Mouse (Mus musculus) midbrain, embryonic 12.5 days (tissue): ENCODE data around the gene Gm49355. TPM values are rescaled to one million over a fixed set of nuclear protein-coding genes. Genes with fewer than 3 reads are reported as not detected.

Source experiments
- ATAC-seq: fragments of 200-750 bp; cut with Nextera tagmentation; 2 replicates; pipeline ENCODE4 v1.8.0; 2017; ENCODE audit warnings: low read depth, moderate TSS enrichment, moderate library complexity; ENCODE audit not compliant: low FRiP score
- H3K27ac ChIP-seq: fragments of 300-500 bp; sonication (generic); replicated peaks from 2 replicates; pipeline ENCODE4 v1.5.1; 2016; ENCODE audit warnings: mild to moderate bottlenecking
- H3K27me3 ChIP-seq: fragments of 300-500 bp; sonication (generic); 2 replicates; pipeline ENCODE4 v1.6.1; 2016; ENCODE audit warnings: mild to moderate bottlenecking
- H3K36me3 ChIP-seq: fragments of 300-500 bp; sonication (generic); 2 replicates; pipeline ENCODE4 v1.6.1; 2016
- H3K4me1 ChIP-seq: fragments of 300-500 bp; sonication (generic); 2 replicates; pipeline ENCODE4 v1.6.1; 2016
- H3K4me2 ChIP-seq: fragments of 300-500 bp; sonication (generic); replicated peaks from 2 replicates; pipeline ENCODE4 v1.6.1; 2016; ENCODE audit warnings: mild to moderate bottlenecking, moderate library complexity
- H3K4me3 ChIP-seq: fragments of 300-500 bp; sonication (generic); 2 replicates; pipeline ENCODE4 v1.5.1; 2016; ENCODE audit warnings: mild to moderate bottlenecking
- H3K9ac ChIP-seq: fragments of 300-500 bp; sonication (generic); replicated peaks from 2 replicates; pipeline ENCODE4 v1.6.1; 2016; ENCODE audit warnings: mild to moderate bottlenecking, moderate library complexity
- H3K9me3 ChIP-seq: fragments of 300-500 bp; sonication (generic); 2 replicates; pipeline ENCODE4 v1.6.1; 2016; ENCODE audit warnings: mild to moderate bottlenecking
- WGBS: fragments of 180-500 bp; shearing (Covaris S2); methylation state at CpG from one replicate; pipeline ENCODE4 v1.1.7; 2016; 5-methylcytosine and 5-hydroxymethylcytosine counted together
- polyA plus RNA-seq: library from polyadenylated mRNA; unstranded; fragments of >200 nt; fragmentation: Nextera tagmentation; extraction: Ambion mirVana; gene quantifications from 2 replicates; pipeline ENCODE4 v1.2.1, GENCODE M21; 2016

Gene Gm49355
- polyA plus RNA-seq, 1 experiment from 2014 or later, result 0.08 TPM

- no peaks in the 10 kb centered on the region for H3K9me3 ChIP-seq
- peak overlapping the region; percentile 11; the same call in 1 of the 2 replicates for H3K9ac ChIP-seq
- peaks cover 50% of the 10 kb centered on the region for H3K4me1 ChIP-seq
- peaks cover 100% of the 10 kb centered on the region for H3K27me3 ChIP-seq
- peak overlapping the region; percentile 29; the same call in 1 of the 2 replicates for H3K4me2 ChIP-seq
- H3K36me3 ChIP-seq, result no peaks in the 10 kb centered on the region
- peak overlapping the region; percentile 34 for H3K4me3 ChIP-seq
- 3% methylated on average over 24 of the region's 24 CpGs for WGBS
- ATAC-seq, result no peak
- peak overlapping the region; percentile 58 for H3K27ac ChIP-seq
Observed at GRCm38 (mm10) chr14:12344061-12344745, 60.4 kb downstream of the Gm49355 start.

GRCm38 (mm10) chr14:12344746-12345240 is 61.0 kb downstream of the Gm49355 start:
- H3K4me2 ChIP-seq, result peak overlapping the region; percentile 29; the same call in 1 of the 2 replicates
- peak overlapping the region; percentile 34 for H3K4me3 ChIP-seq
- H3K9me3 ChIP-seq, result no peaks in the 10 kb centered on the region
- no peaks in the 10 kb centered on the region for H3K36me3 ChIP-seq
- ATAC-seq, result no peak
- under 1% methylated on average over 37 of the region's 39 CpGs for WGBS
- H3K9ac ChIP-seq, result peak overlapping the region; percentile 11; the same call in 1 of the 2 replicates
- peaks cover 50% of the 10 kb centered on the region for H3K4me1 ChIP-seq
- H3K27ac ChIP-seq, result peak overlapping the region; percentile 58
- peaks cover 100% of the 10 kb centered on the region for H3K27me3 ChIP-seq

GRCm38 (mm10) chr14:12345241-12345921 is 61.6 kb downstream of the Gm49355 start:
- 0 out of 2 replicates have a peak overlapping the region, but pooled peaks have one; percentile 11 for H3K9ac ChIP-seq
- H3K4me1 ChIP-seq, result peaks cover 50% of the 10 kb centered on the region
- peak overlapping the region; percentile 58; the same call in 1 of the 2 replicates for H3K27ac ChIP-seq
- no peaks in the 10 kb centered on the region for H3K36me3 ChIP-seq
- peaks cover 100% of the 10 kb centered on the region for H3K27me3 ChIP-seq
- WGBS, result under 1% methylated on average over 40 of the region's 40 CpGs
- no peak for ATAC-seq
- H3K4me3 ChIP-seq, result peak overlapping the region; percentile 34
- peak overlapping the region; percentile 29 for H3K4me2 ChIP-seq
- no peaks in the 10 kb centered on the region for H3K9me3 ChIP-seq

- Histone ChIP-seq H3K9ac (no peak overlapping the region), H3K4me3 (peak overlapping the region; percentile 34), H3K4me1 (peaks cover 43% of the 10 kb centered on the region), H3K27me3 (peaks cover 100% of the 10 kb centered on the region), H3K9me3 (no peaks in the 10 kb centered on the region), H3K27ac (peak overlapping the region; percentile 58; the same call in 1 of the 2 replicates), H3K36me3 (no peaks in the 10 kb centered on the region), H3K4me2 (peak overlapping the region; percentile 29)
- ATAC-seq, result 0 out of 2 replicates have a peak, but pooled peaks have one; percentile 28
- under 1% methylated on average over 50 of the region's 50 CpGs for WGBS
Observed at GRCm38 (mm10) chr14:12346011-12346864, 62.5 kb downstream of the Gm49355 start.

GRCm38 (mm10) chr14:12346865-12347600 is 63.3 kb downstream of the Gm49355 start:
- H3K4me1 ChIP-seq, result peaks cover 40% of the 10 kb centered on the region
- H3K27ac ChIP-seq, result peak overlapping the region; percentile 39; the same call in 1 of the 2 replicates
- H3K4me3 ChIP-seq, result 0 out of 2 replicates have a peak overlapping the region, but pooled peaks have one; percentile 9
- under 1% methylated on average over 26 of the region's 26 CpGs for WGBS
- ATAC-seq, result no peak
- H3K9ac ChIP-seq, result no peak overlapping the region
- H3K36me3 ChIP-seq, result no peaks in the 10 kb centered on the region
- no peaks in the 10 kb centered on the region for H3K9me3 ChIP-seq
- peaks cover 100% of the 10 kb centered on the region for H3K27me3 ChIP-seq
- peak overlapping the region; percentile 29 for H3K4me2 ChIP-seq

GRCm38 (mm10) chr14:12348089-12348488 is 64.3 kb downstream of the Gm49355 start, which contains the start of gene Fezf2:
Gene Fezf2, minus strand, starts transcription at chr14:12348189.
- H3K27ac ChIP-seq, result peak within 1 kb of the TSS; percentile 39; the same call in 1 of the 2 replicates
- H3K9ac ChIP-seq, result no peak within 1 kb of the TSS
- peaks cover 40% of the 10 kb centered on the region for H3K4me1 ChIP-seq
- H3K4me2 ChIP-seq, result peak within 1 kb of the TSS; percentile 29
- H3K4me3 ChIP-seq, result 0 out of 2 replicates have a peak within 1 kb of the TSS, but pooled peaks have one; percentile 9
- ATAC-seq, result no peak
- WGBS, result 5% methylated on average over 2 of the region's 2 CpGs
- peaks cover 98% of the 10 kb centered on the region for H3K27me3 ChIP-seq
- H3K36me3 ChIP-seq, result no peaks in the 10 kb centered on the region
- H3K9me3 ChIP-seq, result no peaks in the 10 kb centered on the region

- H3K36me3 ChIP-seq, result no peaks in the 10 kb centered on the region
- WGBS, result 4% methylated on average over 15 of the region's 15 CpGs
- no peaks in the 10 kb centered on the region for H3K9me3 ChIP-seq
- peaks cover 98% of the 10 kb centered on the region for H3K27me3 ChIP-seq
- H3K9ac ChIP-seq, result no peak overlapping the region
- no peak overlapping the region for H3K4me2 ChIP-seq
- H3K4me3 ChIP-seq, result no peak overlapping the region
- peaks cover 33% of the 10 kb centered on the region for H3K4me1 ChIP-seq
- ATAC-seq, result no peak
- H3K27ac ChIP-seq, result no peak overlapping the region
Observed at GRCm38 (mm10) chr14:12349334-12350090, 65.7 kb downstream of the Gm49355 start.

GRCm38 (mm10) chr14:12350271-12350916 is 66.6 kb downstream of the Gm49355 start:
- Histone ChIP-seq H3K27me3 (peaks cover 94% of the 10 kb centered on the region), H3K4me2 (no peak overlapping the region), H3K4me3 (no peak overlapping the region), H3K4me1 (peaks cover 26% of the 10 kb centered on the region), H3K9ac (no peak overlapping the region), H3K27ac (no peak overlapping the region), H3K9me3 (no peaks in the 10 kb centered on the region), H3K36me3 (no peaks in the 10 kb centered on the region)
- no peak for ATAC-seq
- 6% methylated on average over 16 of the region's 16 CpGs for WGBS
